Mouse (Mus musculus) neural tube, embryonic 15.5 days (tissue): ENCODE measurements around the gene 2010111I01Rik. TPM values are rescaled to one million over a fixed set of nuclear protein-coding genes. Genes with fewer than 3 reads are reported as not detected.

ENCODE experiments used
- ATAC-seq: fragments of 200-750 bp; cut with Nextera tagmentation; 2 replicates; pipeline ENCODE4 v1.8.0; 2017; ENCODE audit warnings: mild to moderate bottlenecking, moderate TSS enrichment, moderate library complexity; ENCODE audit not compliant: low FRiP score
- H3K27ac ChIP-seq: fragments of 300-500 bp; sonication (generic); replicated peaks from 2 replicates; pipeline ENCODE4 v1.5.1; 2015; ENCODE audit warnings: mild to moderate bottlenecking, inconsistent platforms
- H3K27me3 ChIP-seq: fragments of 300-500 bp; sonication (generic); replicated peaks from 2 replicates; pipeline ENCODE4 v1.6.1; 2015; ENCODE audit warnings: inconsistent platforms
- H3K36me3 ChIP-seq: fragments of 300-500 bp; sonication (generic); 2 replicates; pipeline ENCODE4 v1.6.1; 2015; ENCODE audit warnings: inconsistent platforms
- H3K4me1 ChIP-seq: fragments of 300-500 bp; sonication (generic); 2 replicates; pipeline ENCODE4 v1.6.1; 2015; ENCODE audit warnings: inconsistent platforms
- H3K4me2 ChIP-seq: fragments of 300-500 bp; sonication (generic); 2 replicates; pipeline ENCODE4 v1.6.1; 2015; ENCODE audit warnings: inconsistent platforms, mild to moderate bottlenecking, moderate library complexity
- H3K4me3 ChIP-seq: fragments of 300-500 bp; sonication (generic); replicated peaks from 2 replicates; pipeline ENCODE4 v1.5.1; 2015; ENCODE audit warnings: mild to moderate bottlenecking, inconsistent platforms
- H3K9ac ChIP-seq: fragments of 300-500 bp; sonication (generic); replicated peaks from 2 replicates; pipeline ENCODE4 v1.6.1; 2015; ENCODE audit warnings: mild to moderate bottlenecking, inconsistent platforms
- H3K9me3 ChIP-seq: fragments of 300-500 bp; sonication (generic); replicated peaks from 2 replicates; pipeline ENCODE4 v1.6.1; 2016; ENCODE audit warnings: inconsistent platforms
- WGBS: fragments of 180-500 bp; shearing (Covaris S2); methylation state at CpG from one replicate; pipeline ENCODE4 v1.1.7; 2015; ENCODE audit warnings: mixed read lengths; 5-methylcytosine and 5-hydroxymethylcytosine counted together
- microRNA counts: library from miRNA; unstranded; fragments of <30 nt; microRNA quantifications from one replicate; lab custom pipeline; 2016
- microRNA-seq: library from miRNA; unstranded; fragments of <30 nt; microRNA quantifications from one replicate; pipeline ENCODE4, GENCODE M21; 2017
- polyA plus RNA-seq: library from polyadenylated mRNA; unstranded; fragments of >200 nt; fragmentation: Nextera tagmentation; extraction: Ambion mirVana; gene quantifications from 2 replicates; pipeline ENCODE4 v1.2.1, GENCODE M21; 2015

Gene 2010111I01Rik
- polyA plus RNA-seq, 1 experiment from 2014 or later: 36.1 TPM

GRCm38 (mm10) chr13:63360111-63360885 is 395.6 kb downstream of the 2010111I01Rik start:
- Histone ChIP-seq H3K4me2 (no peak overlapping the region), H3K27ac (no peak overlapping the region), H3K36me3 (no peaks in the 10 kb centered on the region), H3K27me3 (no peaks in the 10 kb centered on the region), H3K4me3 (no peak overlapping the region), H3K9ac (no peak overlapping the region), H3K9me3 (no peaks in the 10 kb centered on the region), H3K4me1 (no peaks in the 10 kb centered on the region)
- ATAC-seq: no peak
- WGBS: 85% methylated on average over 4 of the region's 4 CpGs

- WGBS: 90% methylated on average over 3 of the region's 3 CpGs
- ATAC-seq: no peak
Measured at GRCm38 (mm10) chr13:63361755-63362154, 397.1 kb downstream of the 2010111I01Rik start.

GRCm38 (mm10) chr13:63373460-63374166 is 408.9 kb downstream of the 2010111I01Rik start:
- no peak overlapping the region for H3K4me3 ChIP-seq
- H3K4me1 ChIP-seq: no peaks in the 10 kb centered on the region
- no peaks in the 10 kb centered on the region for H3K36me3 ChIP-seq
- H3K27ac ChIP-seq: no peak overlapping the region
- H3K27me3 ChIP-seq: no peaks in the 10 kb centered on the region
- ATAC-seq: no peak
- no peaks in the 10 kb centered on the region for H3K9me3 ChIP-seq
- H3K4me2 ChIP-seq: no peak overlapping the region
- no peak overlapping the region for H3K9ac ChIP-seq
- WGBS: 88% methylated on average over 7 of the region's 7 CpGs

More at GRCm38 (mm10) chr13:63361755-63362154, 397.1 kb downstream of the 2010111I01Rik start:
- Histone ChIP-seq H3K9ac (no peak overlapping the region), H3K4me1 (no peaks in the 10 kb centered on the region), H3K27me3 (no peaks in the 10 kb centered on the region), H3K4me2 (no peak overlapping the region), H3K27ac (no peak overlapping the region), H3K4me3 (no peak overlapping the region), H3K9me3 (no peaks in the 10 kb centered on the region), H3K36me3 (no peaks in the 10 kb centered on the region)

MicroRNAs encoded within 50 kb of the gene (microRNA counts, 519-probe panel; counts per million panel counts)
- microRNA mmu-miR-23b (lab: Ali Mortazavi, UCI) (3,283 counts per million, percentile 80 among the panel's probes with 10 or more counts), microRNA mmu-miR-24 (lab: Ali Mortazavi, UCI) (2,787 counts per million, percentile 65 among the panel's probes with 10 or more counts), microRNA mmu-miR-27b (lab: Ali Mortazavi, UCI) (2,316 counts per million, percentile 52 among the panel's probes with 10 or more counts)

Small RNAs within 50 kb of the gene (microRNA-seq; reads per million reads assigned to microRNA genes)
- gene Mir23b (9,321 reads per million, percentile 97 among the genes with 10 or more reads in this experiment), gene Mir24-1 (not detected), gene Mir27b (653 reads per million, percentile 75 among the genes with 10 or more reads in this experiment), gene Mir3074-1 (not detected)

Other genes with a start within 250 kb of the 2010111I01Rik start
- gene Platr25, start 204.2 kb upstream of the 2010111I01Rik start, polyA plus RNA-seq: 35.0 and 35.1 TPM in 2 replicates
- gene Gm5141, start 179.1 kb upstream of the 2010111I01Rik start, polyA plus RNA-seq: 10.3 and 10.5 TPM in 2 replicates
- 1.6 and 13.8 TPM in 2 replicates for gene Fbp2, start 106.5 kb upstream of the 2010111I01Rik start, polyA plus RNA-seq
- gene Fbp1, start 76.6 kb upstream of the 2010111I01Rik start, polyA plus RNA-seq: 0.29 and 14.1 TPM in 2 replicates